Mouse (Mus musculus): ENCODE data around the gene Adap2.

- TF ChIP-seq TCF12 (IDR thresholded peaks at IDR 0.05; ENCODE audit: insufficient read depth, poor library complexity, severe bottlenecking): no peak
- no peak for TF ChIP-seq POLR2A (IDR thresholded peaks at IDR 0.05; ENCODE audit: insufficient read length, low read depth)
- no peak for TF ChIP-seq E2F4 (IDR thresholded peaks at IDR 0.05; ENCODE audit: insufficient read depth)
- no peak for TF ChIP-seq MAX (IDR thresholded peaks at IDR 0.05; ENCODE audit: low read depth)
- TF ChIP-seq MYOD1 (IDR thresholded peaks at IDR 0.05; ENCODE audit: control insufficient read depth in 1 of 3, insufficient read length in 2 of 3, low read depth in 2 of 3): no peak
- no peak for TF ChIP-seq SRF (IDR thresholded peaks at IDR 0.05; ENCODE audit: control insufficient read depth, insufficient read length, low read depth)
- TF ChIP-seq CEBPB (IDR thresholded peaks at IDR 0.05; ENCODE audit: insufficient read depth, poor library complexity, severe bottlenecking): no peak
- no peak for TF ChIP-seq MYOG (IDR thresholded peaks at IDR 0.05; ENCODE audit: control insufficient read depth in 1 of 3, insufficient read depth in 1 of 3, insufficient read length in 2 of 3, low read depth in 2 of 3)
- TF ChIP-seq REST (IDR thresholded peaks at IDR 0.05; ENCODE audit: insufficient read depth, insufficient read length): no peak
- no peak for TF ChIP-seq USF1 (IDR thresholded peaks at IDR 0.05; ENCODE audit: low read depth)
Measured at GRCm38 (mm10) chr11:80161041-80161440, 7.1 kb downstream of the Adap2 start.
